Mouse (Mus musculus) E14TG2a.4 (cell line): ENCODE results near the gene Ctdsp1.

Experiments used
- CTCF ChIP-seq: conservative IDR thresholded peaks from 2 replicates; pipeline ENCODE4 v1.5.1; 2014; ENCODE audit warnings: low read length
- NANOG ChIP-seq: IDR thresholded peaks from 2 replicates; pipeline ENCODE4 v1.6.1; 2014; ENCODE audit warnings: borderline replicate concordance, low read length, mixed read lengths

DNA sequence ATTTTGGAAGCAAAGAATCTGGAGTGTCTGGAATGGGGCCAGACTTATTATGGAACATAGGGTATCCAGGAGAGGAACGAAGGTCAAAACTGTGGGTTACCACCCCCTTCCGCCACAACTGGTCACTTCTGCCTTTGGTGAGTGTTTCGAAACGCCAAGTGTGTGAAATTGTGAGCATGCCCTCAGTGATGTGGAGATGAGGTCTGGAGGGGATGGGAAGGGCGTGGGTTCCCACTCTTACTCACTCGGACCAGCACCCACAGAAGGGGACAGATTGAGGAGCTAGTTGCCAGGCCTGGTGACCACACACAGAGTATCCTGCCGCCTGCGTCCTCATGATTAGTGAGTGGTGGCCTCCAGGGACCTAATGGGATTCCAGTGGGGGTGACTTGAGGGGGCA is 16.3 kb upstream of the Ctdsp1 start, which contains the start of gene Slc11a1:
- TF ChIP-seq CTCF (no peak), NANOG (no peak)
